Mouse (Mus musculus): ENCODE results near the gene Dcst2.

Gene Dcst2

GRCm38 (mm10) chr3:89388901-89389740 lies 27.3 kb downstream of the Dcst2 start:
- DNase-seq (ENCODE audit: low spot score): no peak

- no peak for DNase-seq (ENCODE audit: low spot score)
Measured at GRCm38 (mm10) chr3:89390111-89390515, 28.3 kb downstream of the Dcst2 start.

- no peak for DNase-seq (ENCODE audit: low spot score)
Measured at GRCm38 (mm10) chr3:89390699-89391662, 29.2 kb downstream of the Dcst2 start.

GRCm38 (mm10) chr3:89391663-89392511 lies 30.1 kb downstream of the Dcst2 start:
- no peak for DNase-seq (ENCODE audit: low spot score)

DNA sequence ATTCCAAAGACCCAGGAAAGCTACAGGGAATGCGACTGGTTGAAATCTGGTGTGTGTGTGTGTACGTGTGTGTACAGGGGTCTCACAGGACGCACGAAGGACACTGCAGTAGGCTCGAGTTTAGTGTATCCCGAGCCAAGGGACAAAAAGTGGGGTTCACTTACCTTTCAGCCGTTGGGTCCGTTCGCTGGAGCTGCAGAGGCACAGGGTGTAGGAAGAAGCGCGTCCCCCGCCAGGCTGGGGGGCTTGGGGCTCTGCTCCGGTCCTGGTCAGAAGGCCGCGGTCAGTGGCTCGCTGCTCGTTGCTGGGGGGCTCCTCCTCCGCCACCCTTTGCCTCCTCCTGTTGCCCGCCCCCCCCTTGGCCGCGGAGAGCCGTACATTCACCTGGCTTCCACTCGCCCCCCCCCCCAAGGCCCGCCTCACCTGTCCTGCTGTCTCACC lies 31.1 kb downstream of the Dcst2 start:
- DNase-seq (ENCODE audit: low spot score): no peak

DNA sequence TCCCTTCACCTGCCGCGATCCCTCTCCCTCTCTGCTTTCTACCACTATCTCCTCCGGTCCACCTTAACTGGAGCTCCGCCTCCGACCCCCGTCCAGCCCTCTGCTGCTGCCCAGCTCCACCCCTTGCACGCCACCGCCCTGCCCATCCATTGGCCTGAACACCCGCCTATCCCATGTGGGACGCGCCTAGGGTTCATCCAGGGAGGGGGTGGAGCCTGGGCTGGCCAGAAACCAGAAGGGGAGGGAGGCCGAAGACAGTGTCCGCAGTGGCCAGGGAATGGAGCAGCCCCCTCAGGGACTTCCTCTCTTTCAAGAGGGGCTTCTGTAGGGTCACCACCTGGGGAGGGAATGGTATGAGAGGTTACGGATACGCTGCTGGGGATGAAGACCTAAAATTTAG lies 31.8 kb downstream of the Dcst2 start:
- peak; percentile 91 for DNase-seq (ENCODE audit: low spot score)

DNA sequence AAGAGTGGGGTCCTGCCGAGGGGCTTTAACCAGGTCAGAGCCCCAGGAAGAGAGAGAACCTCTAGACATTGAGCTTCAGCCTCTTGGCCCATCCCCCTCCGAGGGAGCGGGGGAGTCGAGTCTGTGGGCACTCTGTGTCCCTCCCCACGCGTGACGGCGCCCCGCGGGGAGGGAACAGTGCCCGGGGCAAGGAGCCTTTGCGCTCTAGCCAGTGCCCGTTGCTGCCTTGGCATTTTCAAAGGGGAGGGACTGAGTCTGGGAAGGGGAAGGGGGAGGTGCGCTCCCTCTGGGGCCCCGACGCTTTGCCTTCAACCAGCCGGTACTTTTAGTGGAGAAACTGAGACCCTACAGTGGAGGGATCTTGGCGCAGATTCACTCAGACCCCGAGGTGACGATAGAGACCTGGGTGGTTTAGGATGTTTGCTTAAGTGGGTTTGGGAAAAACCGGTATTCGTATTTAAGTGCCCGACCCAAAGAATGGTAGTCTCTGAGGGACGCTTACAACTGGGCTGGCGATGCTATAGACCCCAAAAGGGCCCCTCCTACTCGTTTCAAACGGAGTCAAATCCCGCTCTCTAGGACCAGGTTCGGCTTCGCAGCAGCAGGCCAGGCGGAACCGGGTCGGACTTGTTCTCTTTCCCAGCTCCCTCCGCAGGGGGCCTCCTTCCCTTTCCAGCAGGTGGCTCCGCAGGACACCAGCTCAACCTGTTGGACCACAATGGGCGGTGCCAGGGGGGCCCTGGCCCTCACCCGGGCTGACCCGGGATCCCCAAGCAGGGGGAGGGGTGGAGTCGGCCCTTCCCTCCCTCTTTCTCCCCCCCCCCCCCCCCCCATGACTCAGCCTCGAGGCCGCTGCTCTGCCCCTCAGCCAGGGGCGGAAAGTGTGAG lies 32.5 kb downstream of the Dcst2 start, which contains the start of gene Zbtb7b:
Gene Zbtb7b (minus strand): TSS at position 771 of the 888 bp plus-strand sequence.
- peak; percentile 53 for DNase-seq (ENCODE audit: low spot score)

- DNase-seq (ENCODE audit: low spot score): peak; percentile 69
Measured at GRCm38 (mm10) chr3:89394894-89395256, 33.1 kb downstream of the Dcst2 start.

GRCm38 (mm10) chr3:89395419-89395805 lies 33.6 kb downstream of the Dcst2 start:
- no peak for DNase-seq (ENCODE audit: low spot score)

- peak; percentile 52 for DNase-seq (ENCODE audit: low spot score)
Measured at GRCm38 (mm10) chr3:89395806-89396653, 34.3 kb downstream of the Dcst2 start.

- no peak for DNase-seq (ENCODE audit: low spot score)
Measured at GRCm38 (mm10) chr3:89396654-89397005, 34.9 kb downstream of the Dcst2 start.

DNA sequence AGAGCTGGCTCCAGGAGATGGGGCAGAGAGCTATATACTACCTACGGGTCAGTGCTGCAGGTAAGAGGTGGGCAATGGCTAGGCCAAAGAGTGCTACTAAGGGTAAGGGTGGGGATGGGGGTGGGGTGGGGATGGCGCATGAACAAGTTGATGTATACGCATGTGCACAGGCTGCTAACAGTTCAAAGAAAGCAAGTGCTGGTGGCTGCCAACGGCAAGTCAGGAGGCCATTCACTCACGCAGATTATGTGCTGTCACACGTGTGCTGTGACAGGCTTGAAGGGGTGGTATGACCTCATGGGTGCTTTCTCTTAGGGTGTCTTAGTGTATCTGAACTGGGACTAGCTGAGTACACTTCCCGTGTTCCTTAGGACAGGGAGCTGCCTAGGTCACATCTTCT lies 39.6 kb downstream of the Dcst2 start:
- no peak for DNase-seq (ENCODE audit: low spot score)

- DNase-seq (ENCODE audit: low spot score): no peak
Measured at GRCm38 (mm10) chr3:89402693-89403092, 40.9 kb downstream of the Dcst2 start, which contains the start of gene Lenep. Gene Lenep (minus strand): TSS chr3:89402793.

DNA sequence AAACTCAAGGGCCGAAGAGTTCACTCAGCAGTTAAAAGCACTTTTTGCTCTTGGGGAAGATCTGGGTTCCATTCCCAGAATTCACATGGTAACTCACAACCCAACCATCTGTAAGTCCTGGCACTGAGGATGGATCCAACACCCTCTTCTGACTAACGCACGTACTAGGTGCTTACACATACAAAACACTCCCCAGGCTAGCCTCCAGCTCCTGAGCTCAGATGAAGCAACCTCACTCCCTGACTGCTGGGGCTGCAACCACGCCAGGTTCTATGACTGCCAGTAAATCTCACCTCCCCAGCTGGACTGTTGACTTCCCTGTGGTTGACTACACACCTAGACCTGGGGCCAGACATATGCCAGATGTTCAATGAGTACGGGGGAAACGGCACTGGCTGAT lies 45.1 kb downstream of the Dcst2 start:
- no peak for DNase-seq (ENCODE audit: low spot score)

DNA sequence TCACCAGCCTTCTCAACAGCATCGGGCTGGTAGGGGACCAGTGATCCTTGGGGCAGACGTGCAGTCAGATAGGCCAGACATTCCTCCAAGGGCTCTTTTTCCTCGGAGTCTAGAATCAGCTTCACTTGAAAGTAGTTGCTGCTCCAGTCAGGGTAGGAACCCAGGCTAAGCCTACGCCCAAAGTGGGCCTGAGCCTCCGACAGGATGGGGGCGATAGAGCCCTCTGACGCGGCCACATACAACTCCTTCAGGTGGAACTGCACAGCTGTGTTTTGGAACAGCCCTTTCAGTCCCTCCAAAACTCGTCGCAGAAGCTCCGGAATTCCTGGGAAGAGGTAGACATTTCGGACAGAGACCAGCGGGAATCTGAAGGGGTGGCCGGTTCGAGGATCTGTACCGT lies 46.7 kb downstream of the Dcst2 start:
- DNase-seq (ENCODE audit: low spot score): no peak

DNA sequence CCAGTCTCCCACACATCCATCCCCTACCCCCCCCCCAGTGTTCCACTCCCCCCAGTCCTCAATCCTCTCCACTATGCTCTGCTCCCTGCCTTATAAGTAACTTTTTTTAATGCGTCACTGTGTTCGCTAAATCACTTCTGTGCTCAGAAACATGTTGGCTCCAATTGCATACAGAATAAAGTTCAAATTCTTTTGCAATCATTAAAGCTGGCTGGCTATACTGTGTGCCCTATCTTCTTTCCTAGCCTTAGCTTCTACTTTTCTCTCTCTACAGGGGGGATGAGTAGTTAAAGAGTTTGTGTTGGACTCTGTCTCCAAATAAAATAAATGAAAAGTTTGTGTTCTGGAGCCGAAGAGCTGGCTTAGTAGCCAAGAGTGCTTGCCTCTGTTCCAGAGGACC lies 47.9 kb downstream of the Dcst2 start:
- no peak for DNase-seq (ENCODE audit: low spot score)

DNA sequence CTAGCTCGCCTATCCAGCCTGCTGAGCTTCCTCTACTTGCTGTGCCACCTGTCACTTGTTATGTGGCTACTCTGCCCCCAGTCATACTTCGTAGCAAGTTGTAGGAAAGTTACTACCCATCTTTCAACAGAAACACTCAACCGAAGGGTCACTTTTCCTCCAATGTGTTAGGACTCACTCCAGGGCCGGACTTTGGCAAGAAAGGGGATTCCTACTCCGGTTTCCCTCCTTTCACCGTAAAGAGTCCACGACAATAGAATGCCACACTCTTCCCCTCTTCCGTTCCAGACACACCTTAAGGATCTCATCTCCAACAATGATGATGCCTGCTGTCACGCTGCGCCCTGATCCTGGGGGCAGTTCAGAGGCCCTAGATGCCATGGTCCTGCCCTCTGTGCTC lies 49.1 kb downstream of the Dcst2 start:
- DNase-seq (ENCODE audit: low spot score): no peak

DNA sequence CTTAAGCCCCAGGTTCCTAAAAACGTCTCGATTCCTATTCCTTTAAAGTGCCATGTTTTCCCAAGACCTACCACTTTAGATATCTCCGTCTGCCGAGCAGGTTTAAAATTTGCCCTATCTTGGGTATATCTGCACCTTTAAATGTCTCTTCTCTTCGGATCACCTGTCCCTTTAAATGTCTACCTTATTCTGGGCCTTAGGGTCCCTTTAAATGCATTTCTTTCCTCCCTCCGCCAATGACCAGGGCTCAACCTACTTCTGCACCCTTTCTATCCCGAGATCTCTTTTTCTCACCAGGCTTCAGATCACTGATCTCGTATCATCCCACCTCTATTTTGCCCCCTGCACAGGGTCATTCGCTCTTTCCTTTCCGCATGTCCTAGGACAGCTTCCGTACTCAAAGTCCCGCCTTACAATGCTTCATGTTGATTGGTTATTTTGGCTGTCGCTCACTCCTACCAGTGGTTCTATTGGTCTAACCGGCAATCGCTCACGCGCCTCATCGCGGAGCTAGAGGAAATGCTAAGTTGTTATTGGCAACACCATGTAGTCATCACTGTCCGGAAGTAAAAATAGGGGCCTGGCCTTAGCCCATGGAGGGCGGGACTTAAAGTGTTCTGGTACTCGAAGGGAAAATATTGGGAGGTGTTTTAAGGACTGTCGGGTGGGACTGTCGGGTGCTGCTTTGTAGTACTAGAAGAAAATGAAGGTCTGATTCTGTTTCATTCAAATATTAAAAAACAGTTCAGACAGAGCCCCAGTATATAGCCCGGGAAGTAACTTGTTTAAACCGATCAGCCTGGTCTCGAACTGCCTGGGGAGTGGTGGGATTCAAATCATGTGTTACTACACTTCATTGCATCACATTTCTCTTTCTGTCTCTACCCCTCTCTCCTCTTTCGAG lies 50.0 kb downstream of the Dcst2 start, which contains the start of gene Flad1:
Gene Flad1 (minus strand): TSS at position 381 of the 904 bp plus-strand sequence.
- peak; percentile 100 for DNase-seq (ENCODE audit: low spot score)

- no peak for DNase-seq (ENCODE audit: low spot score)
Measured at GRCm38 (mm10) chr3:89416158-89416557, 54.4 kb downstream of the Dcst2 start.

Measured in c-Kit-positive CD71-positive TER-119-positive erythroid progenitor cells, embryonic 14.5 days (primary cell).